Mouse (Mus musculus): ENCODE results near the gene Chrm4. TPM values are rescaled to one million over a fixed set of nuclear protein-coding genes. Genes with fewer than 3 reads are reported as not detected.

The Chrm4 gene
- polyA plus RNA-seq, 1 experiment from 2014 or later, result not detected

DNA sequence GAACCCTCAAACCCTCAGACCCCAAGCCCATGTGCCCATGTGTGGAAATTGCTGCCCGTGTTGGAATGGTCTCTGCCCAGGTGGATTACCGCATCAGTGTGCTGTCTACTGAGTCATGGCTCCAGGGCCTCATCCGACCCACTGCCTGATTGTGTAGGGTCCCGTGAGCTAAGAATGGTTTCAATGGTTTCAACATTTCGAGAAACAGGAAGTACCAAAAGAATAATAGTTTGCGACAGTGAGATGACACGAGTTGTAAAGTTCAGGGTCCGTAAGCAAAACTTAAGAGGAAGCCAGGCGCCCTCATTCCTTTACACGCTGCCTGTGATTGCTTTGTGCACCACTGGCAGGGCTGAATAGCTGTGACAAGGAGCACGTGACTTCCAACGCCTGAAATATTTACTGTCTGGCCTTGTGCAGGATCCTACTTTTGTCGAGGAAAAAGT lies 45.1 kb downstream of the Chrm4 start:
- peak overlapping the region; percentile 86 for H3K27ac ChIP-seq
- H3K4me2 ChIP-seq (ENCODE audit: low read length), result no peak overlapping the region
- H3K36me3 ChIP-seq (ENCODE audit: insufficient read depth, low read length), result no peaks in the 10 kb centered on the region
- no peak overlapping the region for H3K9ac ChIP-seq (ENCODE audit: low read depth, low read length)
- DNase-seq (ENCODE audit: low spot score) (peak; percentile 75), ATAC-seq (replicated peaks; ENCODE audit: low FRiP score, low read depth) (no peak)
- H3K4me3 ChIP-seq (replicated peaks; ENCODE audit: low read depth, low read length), result no peak overlapping the region
- TF ChIP-seq CTCF (IDR thresholded peaks at IDR 0.05; ENCODE audit: low read depth), result no peak
- H3K9me3 ChIP-seq (replicated peaks; ENCODE audit: low read length), result no peaks in the 10 kb centered on the region
- peaks cover 24% of the 10 kb centered on the region; the same call in 1 of the 2 replicates for H3K27me3 ChIP-seq (ENCODE audit: insufficient read depth, low read length)
- WGBS, result 29% methylated on average over 13 of the region's 13 CpGs
- H3K4me1 ChIP-seq (replicated peaks; ENCODE audit: insufficient read depth, low read length), result peaks cover 24% of the 10 kb centered on the region

DNA sequence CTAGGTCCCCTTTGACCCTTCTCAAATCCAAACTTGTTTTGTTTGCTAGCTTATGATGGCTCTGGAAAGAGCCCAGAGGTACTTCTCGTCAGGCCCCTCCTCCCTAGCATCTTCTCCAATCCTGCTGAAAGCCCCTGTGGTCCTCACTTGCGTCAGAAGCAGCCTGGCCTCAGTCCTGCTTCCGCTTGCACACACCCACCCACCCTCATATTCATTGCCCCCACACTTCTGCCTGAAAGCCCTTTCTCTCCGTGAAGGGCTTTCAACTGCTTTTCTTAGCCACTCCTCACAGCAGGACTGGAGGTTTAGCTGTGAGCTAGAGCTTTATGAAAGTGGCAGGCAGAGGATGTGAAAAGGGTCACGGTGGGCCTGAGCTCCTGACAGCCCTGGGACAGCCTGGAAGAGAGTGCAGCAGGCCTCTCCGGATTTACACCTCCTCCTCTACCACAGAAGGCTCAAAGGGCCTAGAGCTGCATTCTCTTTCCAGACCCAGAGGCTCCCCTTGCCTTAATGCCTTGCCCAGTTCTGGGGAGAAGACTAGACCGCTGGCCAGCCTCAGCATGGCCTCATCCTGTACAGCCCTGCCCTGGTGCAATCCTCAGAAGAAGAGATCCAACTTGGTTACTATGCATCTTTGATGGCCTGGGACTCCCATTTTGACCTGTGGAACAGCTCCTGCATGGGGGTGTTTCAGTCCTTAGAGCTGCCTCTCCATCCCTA lies 46.5 kb downstream of the Chrm4 start:
- Histone ChIP-seq H3K9ac (ENCODE audit: low read depth, low read length) (no peak overlapping the region), H3K4me2 (ENCODE audit: low read length) (no peak overlapping the region), H3K4me3 (replicated peaks; ENCODE audit: low read depth, low read length) (no peak overlapping the region), H3K36me3 (ENCODE audit: insufficient read depth, low read length) (no peaks in the 10 kb centered on the region), H3K27me3 (ENCODE audit: insufficient read depth, low read length) (peaks cover 24% of the 10 kb centered on the region; the same call in 1 of the 2 replicates), H3K9me3 (replicated peaks; ENCODE audit: low read length) (no peaks in the 10 kb centered on the region), H3K27ac (no peak overlapping the region), H3K4me1 (replicated peaks; ENCODE audit: insufficient read depth, low read length) (peaks cover 24% of the 10 kb centered on the region)
- DNase-seq (ENCODE audit: low spot score) (no peak), ATAC-seq (replicated peaks; ENCODE audit: low FRiP score, low read depth) (no peak)
- TF ChIP-seq CTCF (IDR thresholded peaks at IDR 0.05; ENCODE audit: low read depth), result no peak
- 58% methylated on average over 7 of the region's 7 CpGs for WGBS

DNA sequence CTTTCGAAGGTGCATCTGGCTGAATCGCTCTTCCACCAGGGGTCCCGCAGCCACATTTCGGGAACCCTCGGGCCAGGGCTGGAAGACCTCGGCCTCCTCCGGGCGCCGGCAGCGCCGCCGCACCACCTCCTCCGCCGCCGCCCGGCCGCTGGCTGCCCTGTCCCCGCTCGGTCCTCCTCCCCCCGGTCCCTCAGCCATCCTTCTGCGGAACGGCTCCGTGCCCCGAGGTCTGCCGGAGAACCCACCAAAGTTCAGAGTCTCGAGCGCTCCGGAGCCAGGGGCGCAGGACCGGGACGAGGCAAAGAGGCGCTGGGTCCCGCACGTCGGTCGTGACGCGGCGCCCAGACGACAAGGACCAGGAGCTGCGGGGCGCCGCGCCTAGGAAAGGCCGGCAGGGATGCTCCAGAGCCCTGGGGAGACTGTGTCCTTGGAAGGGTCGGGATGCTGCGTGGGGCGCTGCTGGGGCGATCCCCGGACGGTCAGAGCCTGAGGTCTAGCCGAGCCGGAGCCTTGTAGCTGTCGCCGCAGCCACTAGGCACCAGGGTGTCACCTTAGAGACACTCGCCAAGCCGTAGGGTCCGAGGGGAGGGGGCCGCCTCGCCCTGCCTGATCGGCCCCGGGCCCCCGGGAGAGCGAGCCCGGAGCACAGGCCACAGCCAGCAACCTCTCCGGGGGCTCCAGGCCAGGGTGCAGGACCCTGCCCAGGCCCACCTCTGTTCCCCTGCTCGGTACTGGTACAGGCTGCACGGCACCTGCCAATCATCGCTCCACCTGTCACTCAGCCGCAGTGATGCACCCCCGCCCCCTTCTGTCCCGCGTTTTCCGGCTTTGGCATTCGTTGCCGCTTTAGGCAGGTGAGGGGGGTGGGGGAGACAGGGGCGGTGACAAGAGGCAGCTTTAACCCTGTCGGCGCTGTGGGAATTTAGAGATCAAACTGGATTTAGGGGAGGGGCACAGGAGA lies 48.8 kb downstream of the Chrm4 start, which contains the start of gene Dgkz:
Gene Dgkz, minus strand, starts transcription at position 284 of the 961 bp plus-strand sequence.
- peaks cover 24% of the 10 kb centered on the region; the same call in 1 of the 2 replicates for H3K27me3 ChIP-seq (ENCODE audit: insufficient read depth, low read length)
- 2% methylated on average over 77 of the region's 79 CpGs for WGBS
- no peak for TF ChIP-seq CTCF (IDR thresholded peaks at IDR 0.05; ENCODE audit: low read depth)
- peak within 1 kb of the TSS; percentile 67 for H3K4me2 ChIP-seq (ENCODE audit: low read length)
- ATAC-seq (replicated peaks; ENCODE audit: low FRiP score, low read depth), result peak; percentile 31
- peak within 1 kb of the TSS; percentile 44 for H3K4me3 ChIP-seq (replicated peaks; ENCODE audit: low read depth, low read length)
- H3K9ac ChIP-seq (ENCODE audit: low read depth, low read length), result peak within 1 kb of the TSS; percentile 53
- H3K27ac ChIP-seq, result no peak within 1 kb of the TSS
- no peaks in the 10 kb centered on the region for H3K36me3 ChIP-seq (ENCODE audit: insufficient read depth, low read length)
- no peaks in the 10 kb centered on the region for H3K9me3 ChIP-seq (replicated peaks; ENCODE audit: low read length)
- DNase-seq (ENCODE audit: low spot score), result no peak
- H3K4me1 ChIP-seq (replicated peaks; ENCODE audit: insufficient read depth, low read length), result peaks cover 22% of the 10 kb centered on the region

DNA sequence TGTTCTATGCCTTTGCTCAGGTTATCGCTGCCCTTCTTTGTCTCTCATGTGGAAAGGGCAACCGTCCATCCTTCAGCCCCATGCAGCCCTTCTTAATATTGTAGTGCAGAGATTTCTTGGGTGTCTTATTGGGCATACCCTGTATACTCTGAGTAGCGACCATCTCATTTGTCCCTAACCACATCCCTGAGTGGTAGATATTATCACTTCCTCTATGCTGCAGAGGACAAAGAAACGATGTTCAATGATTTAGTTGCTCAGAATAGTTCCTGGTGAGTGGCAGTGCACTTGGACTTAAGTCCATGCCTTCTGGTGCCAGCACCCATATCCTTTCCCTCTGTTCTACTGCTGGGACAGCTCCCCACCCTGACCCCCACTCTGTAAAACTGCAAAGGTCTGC lies 50.9 kb downstream of the Chrm4 start:
- H3K4me1 ChIP-seq (replicated peaks; ENCODE audit: insufficient read depth, low read length), result peaks cover 13% of the 10 kb centered on the region
- no peak overlapping the region for H3K4me2 ChIP-seq (ENCODE audit: low read length)
- H3K27me3 ChIP-seq (ENCODE audit: insufficient read depth, low read length), result peaks cover 24% of the 10 kb centered on the region; the same call in 1 of the 2 replicates
- no peak overlapping the region for H3K4me3 ChIP-seq (replicated peaks; ENCODE audit: low read depth, low read length)
- TF ChIP-seq CTCF (IDR thresholded peaks at IDR 0.05; ENCODE audit: low read depth), result no peak
- 68% methylated on average over 4 of the region's 4 CpGs for WGBS
- ATAC-seq (replicated peaks; ENCODE audit: low FRiP score, low read depth), result no peak
- no peak for DNase-seq (ENCODE audit: low spot score)
- no peak overlapping the region for H3K27ac ChIP-seq
- no peak overlapping the region for H3K9ac ChIP-seq (ENCODE audit: low read depth, low read length)
- H3K36me3 ChIP-seq (ENCODE audit: insufficient read depth, low read length), result no peaks in the 10 kb centered on the region
- no peaks in the 10 kb centered on the region for H3K9me3 ChIP-seq (replicated peaks; ENCODE audit: low read length)

Small RNA genes lying within 50 kb of the gene (microRNA-seq; reads per million reads assigned to microRNA genes)
- not detected for gene Mir6999

Other genes with a start within 250 kb of the Chrm4 start
- gene Atg13, start 216.7 kb upstream of the Chrm4 start, polyA plus RNA-seq (2015; fragmentation: Nextera tagmentation; extraction: Ambion mirVana), result 20.8 and 22.3 TPM in 2 replicates
- 16.1 and 17.2 TPM in 2 replicates for gene Harbi1, start 216.4 kb upstream of the Chrm4 start, polyA plus RNA-seq (2015; fragmentation: Nextera tagmentation; extraction: Ambion mirVana)
- gene Ambra1, start 197.1 kb upstream of the Chrm4 start, polyA plus RNA-seq (2015; fragmentation: Nextera tagmentation; extraction: Ambion mirVana), result 10.4 and 12.4 TPM in 2 replicates
- gene Mdk, start 5.0 kb downstream of the Chrm4 start, polyA plus RNA-seq (2015; fragmentation: Nextera tagmentation; extraction: Ambion mirVana), result 639 and 693 TPM in 2 replicates
- gene Gm9821, start 18.5 kb downstream of the Chrm4 start, polyA plus RNA-seq (2015; fragmentation: Nextera tagmentation; extraction: Ambion mirVana), result 0.12 TPM in 1 of 2 replicates, not detected in the other
- gene Dgkz, start 48.6 kb downstream of the Chrm4 start, polyA plus RNA-seq (2015; fragmentation: Nextera tagmentation; extraction: Ambion mirVana), result 32.1 and 32.4 TPM in 2 replicates
- 8.7 and 9.3 TPM in 2 replicates for gene Creb3l1, start 97.3 kb downstream of the Chrm4 start, polyA plus RNA-seq (2015; fragmentation: Nextera tagmentation; extraction: Ambion mirVana)
- 18.6 and 19.4 TPM in 2 replicates for gene Phf21a, start 165.9 kb downstream of the Chrm4 start, polyA plus RNA-seq (2015; fragmentation: Nextera tagmentation; extraction: Ambion mirVana)

Measured in kidney, postnatal 0 days (tissue).